Mouse (Mus musculus): ENCODE measurements around the gene Wasl.

GRCm38 (mm10) chr6:24608682-24609081 lies 56.1 kb downstream of the Wasl start:
- TF ChIP-seq CTCF (conservative IDR thresholded peaks at IDR 0.05; ENCODE audit: low read length) (no peak), NANOG (IDR thresholded peaks at IDR 0.05; ENCODE audit: borderline replicate concordance, low read length) (no peak), POU5F1 (IDR thresholded peaks at IDR 0.05; ENCODE audit: borderline replicate concordance, low read length) (no peak)

Data from E14TG2a.4 (cell line).